Mouse (Mus musculus) frontal cortex, postnatal 25 days (tissue): ENCODE measurements around the gene Anks1b.

Experiments
- DNase-seq, 2 experiments: peaks; one replicate each; pipeline ENCODE4 v3.0.0; 2022; ENCODE audit warnings: low spot score in 2 of 2

The Anks1b gene

DNA sequence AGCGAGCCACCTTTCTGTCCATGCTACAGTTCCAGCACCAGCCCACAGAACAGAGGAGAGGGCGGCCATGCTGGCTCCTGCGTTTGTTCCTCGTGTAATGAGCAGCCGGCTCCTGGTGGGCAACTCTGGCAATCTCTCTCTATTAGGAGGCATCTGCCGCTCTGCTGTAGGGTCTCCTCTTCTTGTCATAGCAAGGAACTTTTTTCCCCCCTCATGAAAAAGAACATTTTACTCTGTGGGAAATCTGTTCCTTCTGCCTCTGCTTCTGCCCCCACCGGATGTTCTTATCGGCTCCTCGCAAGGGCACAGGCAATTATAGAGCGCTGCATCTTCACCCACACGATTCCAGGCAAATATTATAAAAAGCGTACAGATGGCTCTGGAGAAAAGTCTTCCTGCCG is 850.6 kb downstream of the Anks1b start:
- no peak for DNase-seq

DNA sequence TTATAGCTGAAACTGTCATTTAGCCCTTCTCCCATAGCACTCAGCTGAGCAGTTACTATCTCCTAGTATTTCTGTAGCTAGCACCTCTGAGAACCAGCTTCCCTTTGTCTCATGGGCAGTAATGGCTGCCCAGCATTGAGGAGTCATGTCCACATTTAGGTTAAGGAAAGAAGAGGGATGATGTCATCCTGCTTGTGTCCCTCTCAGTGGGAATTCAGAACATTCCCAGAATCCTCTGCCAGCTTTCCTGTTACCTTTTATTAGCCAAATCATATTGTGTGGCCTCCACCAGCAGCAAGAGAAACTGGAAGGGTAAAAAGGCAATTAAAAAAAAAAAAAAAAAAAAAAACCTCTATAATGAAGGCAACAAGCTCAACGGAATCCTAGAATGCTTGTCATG is 851.6 kb downstream of the Anks1b start:
- no peak for DNase-seq

DNA sequence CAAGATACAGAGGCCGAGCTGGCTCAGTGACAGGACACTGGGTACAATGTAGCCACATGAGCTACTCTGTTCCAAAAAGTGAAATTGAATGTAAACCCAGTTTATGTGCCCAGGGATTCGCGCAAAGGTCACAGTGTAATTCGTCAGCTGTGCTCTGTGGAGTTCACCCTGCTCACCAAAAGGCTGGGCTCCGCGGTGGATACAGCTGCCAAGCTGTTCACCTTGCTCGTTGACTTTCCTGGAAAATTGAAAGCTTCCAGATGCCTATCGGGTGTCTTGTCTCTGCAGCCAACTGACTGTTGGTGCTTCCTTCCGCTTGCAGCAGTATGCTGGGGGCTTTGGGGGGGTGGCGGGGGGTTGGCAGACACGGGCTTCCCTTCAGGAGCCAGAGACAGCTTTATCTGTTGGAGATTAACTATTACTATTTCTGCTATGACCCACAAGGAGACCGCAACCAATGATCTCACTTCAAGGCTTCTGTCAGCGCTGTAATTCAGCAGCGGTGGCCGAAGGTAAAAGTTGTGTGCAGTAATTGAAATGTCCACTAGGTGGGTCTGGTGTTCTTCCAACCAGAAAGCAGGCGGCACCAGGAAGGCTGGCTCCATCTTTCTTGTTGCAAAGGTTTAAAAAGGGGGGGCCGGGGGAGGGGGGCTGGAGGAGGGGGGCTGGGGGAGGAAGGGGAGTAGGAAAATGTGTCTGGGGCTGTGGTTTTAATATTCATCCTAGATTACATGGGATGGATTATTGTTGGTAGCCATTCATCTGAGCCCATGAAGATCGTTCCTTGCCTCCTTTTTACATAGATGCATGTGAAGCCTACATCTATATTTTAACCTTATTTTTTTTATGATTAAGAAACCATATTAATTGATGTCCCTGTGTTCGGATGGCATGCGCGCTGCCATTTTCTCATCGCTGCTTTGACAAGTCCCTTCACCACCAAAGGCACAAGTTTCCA is 855.4 kb downstream of the Anks1b start:
- peak in 1 of 2 experiments; percentile 68 for DNase-seq

DNA sequence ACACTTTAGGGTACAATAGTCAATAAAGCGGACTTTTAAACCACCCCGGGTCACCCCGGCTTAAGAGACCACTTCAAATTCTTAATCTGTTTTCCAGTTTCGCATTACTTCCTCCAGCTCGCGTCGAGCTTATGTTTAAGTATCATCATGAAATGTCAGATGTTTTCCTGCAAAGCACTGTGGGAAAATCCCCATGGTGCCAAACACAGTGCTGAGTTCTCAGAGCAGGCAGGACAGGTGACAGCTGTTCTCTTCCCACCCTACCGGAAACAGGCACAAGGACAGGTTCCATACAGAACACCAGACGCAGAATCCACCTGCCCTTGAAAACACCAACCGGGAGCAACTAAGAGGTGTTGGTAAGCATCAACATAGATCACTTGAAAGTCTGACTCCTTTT is 856.2 kb downstream of the Anks1b start:
- DNase-seq: no peak

DNA sequence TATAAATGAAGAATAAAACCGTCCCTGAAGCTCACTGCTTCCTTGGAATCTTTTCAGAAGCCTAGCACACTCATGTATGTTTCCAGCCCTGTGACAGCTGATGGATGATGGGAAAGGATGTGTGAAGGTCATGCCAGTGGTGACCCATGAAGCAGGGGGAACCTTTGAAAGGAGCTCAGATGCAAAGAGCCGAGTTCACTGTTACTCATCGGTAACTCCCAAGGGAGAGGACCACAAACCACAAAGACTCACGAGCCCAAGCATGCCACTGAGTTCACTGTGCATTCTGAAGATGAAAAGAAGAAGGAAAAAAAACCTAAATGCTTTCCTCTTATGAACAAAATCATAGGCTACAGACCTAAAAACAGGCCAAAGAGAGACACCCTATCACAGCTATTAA is 859.5 kb downstream of the Anks1b start:
- DNase-seq: no peak

DNA sequence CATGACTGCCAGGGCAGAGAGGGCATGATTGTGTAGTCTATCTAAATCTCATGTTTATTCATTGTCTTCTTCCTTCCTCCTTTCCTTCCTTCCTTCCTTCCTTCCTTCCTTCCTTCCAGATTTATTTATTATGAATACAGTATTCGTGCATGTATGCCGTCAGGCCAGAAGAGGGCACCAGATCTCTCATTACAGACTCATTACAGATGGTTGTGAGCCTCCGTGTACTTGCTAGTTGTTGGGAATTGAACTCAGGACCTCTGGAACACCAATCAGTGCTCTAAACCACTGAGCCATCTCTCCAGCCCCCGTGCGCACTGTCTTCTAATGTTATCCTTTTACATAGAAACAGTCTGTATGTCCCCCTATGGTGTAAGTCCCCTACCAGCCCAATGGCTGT is 860.3 kb downstream of the Anks1b start:
- DNase-seq: no peak

DNA sequence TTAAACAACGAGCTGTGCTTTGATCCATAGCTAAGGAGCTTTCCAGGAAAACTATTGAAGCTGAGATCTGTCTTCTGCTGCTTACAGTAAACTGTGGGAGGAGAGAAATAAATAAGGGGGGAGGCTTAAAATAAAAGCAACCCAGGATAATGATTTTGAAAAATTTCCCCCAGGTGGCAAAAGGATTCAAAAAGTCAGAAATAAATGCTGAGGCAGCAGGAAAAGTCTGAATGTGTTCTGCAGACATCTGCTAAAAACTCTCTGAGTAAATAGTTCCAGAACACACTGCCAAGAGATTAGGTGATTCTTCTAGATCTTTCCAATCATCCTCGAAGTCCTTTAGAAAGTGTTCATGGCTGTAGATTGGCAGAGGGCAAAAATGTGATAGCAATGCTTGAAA is 865.2 kb downstream of the Anks1b start:
- no peak for DNase-seq

DNA sequence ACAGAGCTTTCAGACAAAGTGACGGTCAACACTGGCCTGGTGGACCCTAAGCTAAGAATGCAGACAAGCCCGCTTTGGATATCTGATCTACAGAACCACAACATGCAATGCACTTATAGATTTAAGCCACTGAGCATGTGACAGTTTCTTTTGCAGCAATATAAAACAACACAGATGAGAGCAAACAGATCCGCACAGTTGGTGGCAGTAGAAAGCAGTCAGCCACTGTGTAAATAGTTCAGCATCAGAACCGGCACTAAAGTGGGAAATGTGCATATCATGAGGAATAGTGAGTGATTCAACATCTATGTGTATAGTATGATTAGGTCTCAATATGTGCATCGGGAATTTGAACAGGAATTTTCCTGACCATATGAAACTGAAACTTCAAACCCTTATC is 867.6 kb downstream of the Anks1b start:
- DNase-seq: no peak

DNA sequence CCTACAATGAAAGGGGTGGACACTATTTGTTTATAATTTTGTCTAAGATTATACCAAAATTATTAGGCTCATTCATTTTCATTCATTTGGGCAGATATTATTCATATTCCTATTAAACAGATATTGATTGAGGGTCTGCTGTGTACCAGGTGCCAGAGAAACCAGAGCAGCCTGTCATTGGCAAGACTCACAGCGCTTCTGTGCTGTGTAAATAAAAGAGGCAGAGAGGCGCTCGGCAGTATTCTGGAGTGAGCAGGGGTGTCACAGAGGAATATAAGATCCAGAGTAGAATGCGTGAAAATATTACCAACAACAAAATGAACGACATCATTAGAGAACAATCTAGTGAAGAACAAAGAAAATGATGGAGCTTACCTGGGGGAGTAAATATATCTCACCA is 878.6 kb downstream of the Anks1b start:
- DNase-seq: no peak

DNA sequence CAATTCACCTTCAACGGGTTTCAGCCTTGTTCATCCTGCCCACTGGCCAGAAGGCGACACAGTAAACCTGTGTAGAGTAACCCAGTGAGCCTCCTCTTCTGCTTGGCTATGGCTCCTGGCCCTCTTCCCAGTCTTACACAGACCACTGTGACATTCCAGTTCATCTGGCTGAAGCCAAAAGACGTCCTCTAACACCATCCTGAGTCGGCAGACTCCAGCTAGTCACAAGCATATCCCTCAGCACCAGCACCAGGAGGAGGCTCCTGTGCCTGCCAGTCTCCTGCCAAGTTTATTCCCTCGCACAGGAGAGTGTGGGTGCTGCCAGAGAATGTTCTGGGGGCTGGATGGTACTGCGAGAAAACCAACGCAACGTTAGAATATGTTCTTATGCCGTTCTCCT is 879.8 kb downstream of the Anks1b start:
- DNase-seq: peak; percentile 33 to 49

DNA sequence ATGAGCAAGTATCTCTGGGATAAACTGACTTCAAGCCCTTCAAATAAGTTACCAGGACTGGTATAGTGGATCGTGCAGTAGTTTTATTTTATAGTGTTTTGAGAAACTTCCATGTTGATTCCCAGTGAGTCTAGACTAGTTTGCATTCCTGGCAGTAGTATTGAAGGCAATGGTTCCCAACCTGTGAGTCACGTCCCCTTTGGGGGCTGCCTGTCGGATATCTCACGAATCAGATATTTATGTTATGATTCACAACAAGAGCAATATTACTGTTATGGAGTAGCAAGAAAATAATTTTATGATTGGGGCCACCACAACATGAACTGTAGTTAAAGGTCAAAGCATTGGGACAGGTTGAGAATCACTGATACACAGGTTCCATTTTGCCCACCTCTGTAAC is 884.5 kb downstream of the Anks1b start:
- DNase-seq: no peak

DNA sequence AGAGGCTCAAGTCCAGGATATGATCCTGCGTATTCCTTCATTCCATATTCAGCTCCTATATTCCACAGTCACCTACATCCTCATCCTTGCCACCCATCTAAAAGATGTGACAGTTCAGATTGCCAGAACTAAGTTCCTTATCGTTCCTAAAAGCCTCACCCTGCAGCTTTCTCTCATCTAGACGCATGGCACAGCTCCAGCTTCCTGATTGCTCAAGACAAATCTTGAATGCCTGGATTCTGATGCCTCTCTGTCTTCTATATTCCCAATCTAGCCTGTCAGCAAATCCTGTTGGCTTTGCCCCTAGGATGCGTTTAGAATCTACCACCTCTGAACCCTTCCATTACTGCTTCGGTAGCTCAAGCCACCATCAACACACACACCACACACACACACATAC is 886.6 kb downstream of the Anks1b start:
- no peak for DNase-seq

DNA sequence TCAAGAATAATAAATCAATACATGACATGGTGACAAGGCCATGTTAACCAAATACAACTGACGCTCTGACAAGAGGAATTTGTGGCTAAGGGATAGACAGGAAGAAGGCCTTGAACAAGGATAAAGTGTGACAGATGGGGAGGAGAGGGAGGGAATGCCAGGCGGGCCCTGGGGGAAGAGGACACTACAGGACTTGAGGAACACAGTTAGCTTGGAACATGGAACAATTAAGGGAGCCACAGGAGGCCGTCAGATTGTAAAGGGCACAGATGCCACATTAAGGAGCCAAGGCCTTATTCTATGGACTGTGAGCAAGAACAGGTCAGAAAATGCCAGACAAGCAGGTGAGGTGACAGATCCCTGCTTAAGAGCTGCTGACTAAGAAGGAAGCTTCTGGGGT is 893.0 kb downstream of the Anks1b start:
- DNase-seq: no peak

DNA sequence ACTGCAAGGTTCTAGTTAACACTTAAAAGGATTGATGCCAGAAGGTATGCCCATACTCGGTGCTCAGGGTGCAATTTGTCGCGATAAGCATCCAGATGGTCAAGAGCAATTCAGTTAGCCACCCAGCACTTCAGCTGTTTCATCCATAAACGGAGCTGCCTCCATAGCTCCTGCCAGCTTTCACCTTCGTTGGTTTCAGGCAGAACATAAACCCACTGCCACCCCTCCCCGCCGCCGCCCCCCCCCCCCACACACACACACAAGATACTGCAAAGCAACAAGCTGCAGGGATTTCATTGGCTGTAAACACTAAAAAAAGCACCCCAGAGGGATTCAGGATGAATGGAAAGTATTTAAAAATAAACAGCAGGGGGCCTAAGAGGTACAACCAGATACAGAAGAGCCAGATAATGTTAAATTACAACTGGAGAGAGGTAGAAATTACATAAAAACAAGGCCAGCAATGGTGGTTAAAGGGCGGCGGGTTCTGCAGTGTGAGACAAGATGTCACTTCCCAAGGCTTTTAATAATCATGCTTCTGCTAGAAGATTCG is 897.2 kb downstream of the Anks1b start:
- DNase-seq: no peak

DNA sequence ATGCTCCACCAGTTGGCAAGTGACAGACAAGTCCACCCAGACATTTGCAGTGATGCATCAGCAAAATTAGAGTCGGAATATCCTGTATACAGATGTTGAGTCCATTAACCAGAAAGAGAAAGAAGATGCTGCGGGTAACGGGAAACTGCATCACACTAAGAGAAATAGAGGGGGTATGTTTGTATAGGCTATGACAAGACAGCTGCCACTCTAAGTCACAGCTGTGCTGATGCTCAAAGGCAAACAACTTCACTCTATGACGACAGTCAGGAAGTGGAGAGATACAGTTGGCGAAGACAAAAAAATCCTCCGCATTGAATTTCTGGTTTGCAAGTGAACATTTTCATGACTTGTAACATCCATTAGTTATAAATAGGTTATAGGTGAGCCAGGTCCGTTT is 897.7 kb downstream of the Anks1b start:
- no peak for DNase-seq

DNA sequence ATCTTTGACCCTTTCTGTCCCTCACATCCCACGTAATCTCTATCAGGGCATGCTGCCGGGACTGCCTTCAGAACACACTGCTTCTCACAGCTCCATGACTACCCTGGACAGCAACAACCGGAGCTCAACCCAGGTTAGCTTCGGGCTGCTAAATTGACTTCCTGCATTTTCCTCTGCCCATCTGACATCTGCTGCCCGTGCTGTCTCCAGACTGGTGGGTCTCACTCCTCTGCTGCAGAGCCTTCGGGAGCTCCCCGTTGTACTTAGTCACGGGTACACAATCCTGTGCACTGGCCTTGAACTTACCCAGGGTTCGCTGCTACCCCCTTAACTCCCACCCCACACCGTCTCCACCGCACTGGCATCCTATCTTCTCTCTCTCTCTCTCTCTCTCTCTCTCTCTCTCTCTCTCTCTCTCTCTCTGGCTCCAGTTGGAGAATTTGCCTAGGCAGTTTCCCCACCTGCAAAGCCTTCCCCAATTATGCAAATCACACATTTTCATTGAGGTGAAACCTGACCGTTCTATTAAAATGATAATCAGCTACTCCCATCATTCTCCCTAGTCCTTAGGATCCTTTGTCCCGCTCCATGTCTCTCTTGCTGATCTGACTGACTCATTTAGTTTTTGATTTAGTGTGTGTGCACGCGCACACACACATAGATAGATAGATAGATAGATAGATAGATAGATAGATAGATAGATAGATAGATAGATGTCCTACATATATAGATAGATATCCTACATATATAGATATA is 898.3 kb downstream of the Anks1b start:
- DNase-seq: no peak

DNA sequence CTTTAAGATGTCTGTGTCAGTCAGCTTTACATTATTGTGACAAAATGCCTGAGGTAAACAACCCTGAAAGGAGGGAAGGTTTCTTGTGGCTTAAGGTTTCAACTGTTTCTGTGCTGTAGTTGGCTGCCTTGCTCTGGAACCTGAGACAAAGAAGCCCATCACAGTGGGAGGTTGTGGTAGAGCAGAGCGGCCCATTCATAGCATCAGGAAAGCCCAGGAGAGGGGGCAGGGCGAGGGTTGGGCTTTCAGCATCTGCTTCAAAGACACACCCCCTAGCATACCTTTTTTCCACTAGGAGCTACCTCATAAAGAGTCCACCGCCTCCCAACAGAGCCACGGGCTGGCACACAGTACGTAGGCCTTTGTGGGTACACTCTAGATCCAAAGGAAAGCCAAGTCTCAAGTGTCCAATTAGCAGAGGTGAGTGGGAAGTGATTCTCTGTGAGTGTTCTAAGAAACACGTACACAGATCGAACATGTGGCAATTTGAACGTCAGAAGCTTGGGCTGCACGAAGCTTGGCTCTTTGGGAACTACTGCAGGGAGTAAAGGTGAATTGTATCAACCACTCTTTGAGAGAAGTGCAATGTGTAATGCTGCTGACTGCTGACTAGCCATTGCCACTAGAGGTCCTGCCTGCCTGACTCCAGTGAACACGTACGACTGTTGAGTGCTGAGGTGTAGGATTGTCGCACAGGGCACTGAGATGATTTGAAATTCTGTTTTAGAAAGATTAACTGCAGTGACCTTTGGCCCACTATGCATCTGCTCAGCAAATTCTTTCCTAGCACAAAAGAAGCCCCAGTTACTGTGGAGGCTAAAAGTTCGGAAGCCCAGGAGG is 906.5 kb downstream of the Anks1b start:
- no peak for DNase-seq

DNA sequence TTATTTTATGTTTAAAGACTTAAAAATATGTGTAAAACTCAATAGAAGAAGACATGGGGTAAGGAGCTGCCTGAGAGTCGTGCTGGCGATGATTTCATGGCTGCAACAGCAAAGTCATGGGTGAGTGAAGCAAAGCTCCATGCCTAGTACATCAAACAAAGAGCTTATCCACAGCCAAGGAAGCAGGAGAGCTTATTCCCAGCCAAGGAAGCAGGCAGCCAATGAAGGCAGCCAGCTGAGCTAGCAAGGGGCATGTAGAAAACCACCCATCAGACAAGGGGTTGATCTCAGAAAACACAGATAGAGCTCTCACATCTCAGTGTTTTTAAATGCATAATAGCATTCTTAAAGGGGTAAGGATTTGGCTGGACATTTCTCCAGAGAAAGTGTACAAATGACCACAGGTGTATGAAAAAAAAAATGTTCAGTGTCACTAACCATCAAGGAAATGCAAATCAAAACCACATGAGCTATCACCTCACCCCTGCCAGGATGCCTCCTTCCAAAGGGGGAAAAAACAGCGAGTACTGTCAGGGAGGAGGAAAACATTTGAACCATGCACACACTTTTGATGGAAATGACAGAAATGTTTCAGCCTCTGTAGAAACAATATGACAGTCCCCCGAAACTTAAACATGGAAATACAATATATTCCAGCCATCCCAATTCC is 911.8 kb downstream of the Anks1b start:
- DNase-seq: no peak

DNA sequence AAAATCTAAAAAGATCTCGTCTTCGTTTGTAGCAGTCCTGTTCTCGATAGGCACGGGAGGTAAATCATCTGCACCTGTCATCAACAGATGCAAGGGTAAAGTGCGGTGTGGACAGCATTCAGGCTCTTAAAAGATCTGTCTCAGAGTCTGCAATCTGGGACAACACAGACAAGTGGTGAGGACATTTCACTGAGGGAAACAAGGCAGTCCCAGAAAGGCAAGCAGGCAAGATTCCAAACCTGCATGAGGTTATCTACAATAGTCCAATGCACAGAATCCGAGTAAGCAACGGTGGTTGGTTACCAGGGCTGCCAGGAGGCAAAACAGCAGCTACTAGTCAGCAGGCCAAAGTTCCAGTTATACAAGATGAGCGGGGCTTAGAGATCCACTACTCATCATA is 912.4 kb downstream of the Anks1b start:
- no peak for DNase-seq

DNA sequence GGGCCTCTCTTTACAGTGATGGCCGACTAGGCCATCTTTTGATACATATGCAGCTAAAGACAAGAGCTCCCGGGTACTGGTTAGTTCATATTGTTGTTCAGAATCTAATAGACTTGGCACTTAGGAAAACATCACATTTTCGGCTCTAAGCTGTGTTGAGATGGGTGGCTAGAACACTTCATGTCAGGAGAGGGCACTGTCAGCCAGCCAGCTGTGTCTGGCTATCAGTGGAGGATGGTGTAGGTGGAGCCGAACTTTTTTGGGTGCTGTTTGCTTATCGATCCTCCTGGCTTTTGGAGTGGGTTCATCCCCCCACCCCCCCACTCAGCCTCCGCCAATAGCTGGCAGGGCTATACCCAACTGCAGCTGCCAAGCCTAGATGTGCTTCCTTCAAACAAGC is 929.8 kb downstream of the Anks1b start:
- no peak for DNase-seq

DNA sequence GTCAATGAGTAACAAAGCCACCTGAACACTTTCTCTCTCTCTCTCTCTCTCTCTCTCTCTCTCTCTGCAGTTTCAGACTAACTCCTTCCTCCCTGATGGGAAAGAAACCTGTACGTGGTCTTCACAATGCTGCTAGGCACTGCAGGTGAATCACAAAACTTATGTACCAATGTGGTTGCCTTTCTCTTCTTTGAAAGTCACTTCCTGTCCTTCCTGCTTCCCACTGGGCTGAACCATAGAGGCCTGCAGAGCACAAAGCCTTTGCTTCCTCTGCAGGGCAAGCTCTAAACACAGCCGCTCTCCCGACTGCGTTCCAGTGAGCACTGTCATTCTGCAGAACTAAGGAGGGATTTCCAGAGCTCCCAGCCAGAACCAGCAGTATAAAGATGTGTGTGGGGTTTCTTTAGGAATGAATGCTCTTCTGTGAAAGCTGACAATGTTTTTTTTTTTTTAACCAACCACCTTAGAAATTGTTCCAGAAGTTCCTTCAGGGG is 931.3 kb downstream of the Anks1b start:
- DNase-seq: no peak
